Mouse (Mus musculus): ENCODE results near the gene Hmgxb4.

DNA sequence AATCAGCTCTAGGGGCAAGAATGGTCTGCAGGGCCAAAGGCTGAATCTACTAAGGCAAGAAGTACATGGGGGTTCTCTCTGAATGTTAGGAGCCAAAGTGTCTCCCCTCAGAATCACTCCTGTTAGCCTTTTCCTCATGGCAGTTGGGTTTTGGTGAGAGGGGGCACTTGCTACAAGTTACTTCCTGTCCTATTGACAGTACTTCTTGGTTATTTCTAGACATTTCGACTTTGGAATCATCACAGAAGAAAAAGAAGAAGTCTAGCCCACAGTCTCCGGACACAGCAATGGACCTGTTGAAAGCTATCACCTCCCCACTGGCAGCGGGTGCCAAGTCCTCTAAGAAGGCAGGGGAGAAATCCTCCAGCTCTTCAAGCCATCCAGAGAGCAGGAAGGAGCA lies 7.3 kb downstream of the Hmgxb4 start:
- no peak for TF ChIP-seq CTCF (IDR thresholded peaks at IDR 0.05; ENCODE audit: borderline replicate concordance, control insufficient read depth, extremely low read depth, insufficient read depth, low read length, poor library complexity)
- no peak for TF ChIP-seq POLR2A (IDR thresholded peaks at IDR 0.05; ENCODE audit: control insufficient read depth, extremely low read depth, insufficient read depth, low read length, poor library complexity)

Measured in thymus, adult 2 months (tissue).